Mouse (Mus musculus): Measurements from ENCODE around the gene Ppp1r14b.

DNA sequence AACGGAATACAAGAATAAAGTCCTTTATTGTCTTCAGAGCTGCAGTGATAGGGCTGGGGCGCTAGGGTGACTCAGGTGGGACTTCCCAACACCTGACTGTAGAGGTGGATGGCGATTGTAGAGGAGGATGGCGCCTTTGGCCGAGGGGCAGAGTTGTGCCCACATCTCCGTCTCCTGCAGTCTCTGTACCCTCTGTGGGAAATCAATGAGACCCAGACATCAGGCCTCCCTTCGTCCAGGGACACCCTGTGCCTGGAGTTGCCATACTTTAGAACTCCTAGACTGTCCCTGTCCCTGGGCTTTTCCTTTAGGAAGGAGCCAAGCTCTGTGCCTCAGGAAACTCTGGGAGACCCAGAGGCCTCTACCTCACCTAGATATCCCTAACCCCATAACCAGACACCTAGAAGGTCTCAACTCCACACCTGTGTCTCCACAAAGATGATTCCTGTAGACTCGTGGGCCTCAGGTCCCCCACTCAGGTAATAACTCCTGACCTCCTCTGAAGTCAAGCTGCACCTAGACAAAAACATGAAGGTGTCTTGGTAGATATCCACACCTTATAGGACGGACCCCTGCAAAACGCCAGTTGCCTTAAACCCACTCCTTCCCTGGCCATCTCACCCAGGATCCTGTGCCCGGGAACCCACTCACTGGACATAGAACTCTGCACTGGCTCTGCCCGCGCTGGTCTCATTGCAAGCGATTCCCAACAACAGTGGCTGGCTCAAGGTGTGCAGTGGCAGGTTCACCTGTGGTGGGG, 18.4 kb downstream of the Ppp1r14b start:
- TF ChIP-seq POLR2A (IDR thresholded peaks at IDR 0.05; ENCODE audit: control insufficient read depth, extremely low read depth, insufficient read depth, low read length, poor library complexity) (no peak), CTCF (IDR thresholded peaks at IDR 0.05; ENCODE audit: borderline replicate concordance, control insufficient read depth, extremely low read depth, insufficient read depth, low read length, poor library complexity) (no peak)
